Mouse (Mus musculus) stomach, embryonic 14.5 days (tissue): ENCODE measurements around the gene Gm20696. TPM values are rescaled to one million over a fixed set of nuclear protein-coding genes. Genes with fewer than 3 reads are reported as not detected.
A peak's percentile ranks its signal among the peaks of the same experiment; 100 is the strongest.

Source experiments
- ATAC-seq: fragments of 200-750 bp; cut with Nextera tagmentation; 2 replicates; pipeline ENCODE4 v1.8.0; 2017; ENCODE audit warnings: low read depth, moderate TSS enrichment; ENCODE audit not compliant: insufficient number of reproducible peaks, insufficient read depth, low FRiP score
- H3K27ac ChIP-seq: fragments of 300-500 bp; sonication (generic); 2 replicates; pipeline ENCODE4 v1.5.1; 2014; ENCODE audit warnings: mild to moderate bottlenecking, low read length, moderate library complexity, mixed read lengths
- H3K27me3 ChIP-seq: fragments of 300-500 bp; sonication (generic); 2 replicates; pipeline ENCODE4 v1.6.1; 2014; ENCODE audit warnings: low read length, control low read depth, mixed read lengths; ENCODE audit not compliant: control insufficient read depth, insufficient read depth
- H3K36me3 ChIP-seq: fragments of 300-500 bp; sonication (generic); 2 replicates; pipeline ENCODE4 v1.6.1; 2014; ENCODE audit warnings: mild to moderate bottlenecking, control low read depth, low read length, moderate library complexity, mixed read lengths; ENCODE audit not compliant: control insufficient read depth, insufficient read depth
- H3K4me1 ChIP-seq: fragments of 300-500 bp; sonication (generic); 2 replicates; pipeline ENCODE4 v1.6.1; 2014; ENCODE audit warnings: low read length, control low read depth, mixed read lengths; ENCODE audit not compliant: control insufficient read depth, insufficient read depth
- H3K4me2 ChIP-seq: fragments of 300-500 bp; sonication (generic); replicated peaks from 2 replicates; pipeline ENCODE4 v1.6.1; 2014; ENCODE audit warnings: low read depth, low read length, control low read depth
- H3K4me3 ChIP-seq: fragments of 300-500 bp; sonication (generic); 2 replicates; pipeline ENCODE4 v1.5.1; 2014; ENCODE audit warnings: low read depth, low read length, control low read depth
- H3K9ac ChIP-seq: fragments of 300-500 bp; sonication (generic); replicated peaks from 2 replicates; pipeline ENCODE4 v1.6.1; 2014; ENCODE audit warnings: low read depth, mild to moderate bottlenecking, control low read depth, low read length, moderate library complexity, mixed read lengths
- H3K9me3 ChIP-seq: fragments of 300-500 bp; sonication (generic); 2 replicates; pipeline ENCODE4 v1.6.1; 2016; ENCODE audit warnings: low read depth, low read length, control low read depth; ENCODE audit not compliant: control insufficient read depth
- WGBS: fragments of 180-500 bp; shearing (Covaris S2); extraction: QIAGEN DNeasy Blood & Tissue Kit; methylation state at CpG from one replicate; pipeline ENCODE4 v1.1.7; 2014; 5-methylcytosine and 5-hydroxymethylcytosine counted together
- polyA plus RNA-seq: library from polyadenylated mRNA; unstranded; fragments of >200 nt; fragmentation: Nextera tagmentation; extraction: Ambion mirVana; gene quantifications from 2 replicates; pipeline ENCODE4 v1.2.1, GENCODE M21; 2014

Gm20696 gene
- 5.6 and 7.0 TPM in 2 replicates for polyA plus RNA-seq

- Histone ChIP-seq H3K36me3 (no peaks in the 10 kb centered on the region), H3K9me3 (no peaks in the 10 kb centered on the region), H3K27ac (peak within 1 kb of the TSS; percentile 36; the same call in 1 of the 2 replicates), H3K4me1 (peaks cover 5% of the 10 kb centered on the region; the same call in 1 of the 2 replicates), H3K4me3 (peak within 1 kb of the TSS; percentile 85), H3K9ac (peak within 1 kb of the TSS; percentile 54), H3K27me3 (no peaks in the 10 kb centered on the region), H3K4me2 (peak within 1 kb of the TSS; percentile 83)
- peak; percentile 66 for ATAC-seq
- WGBS = under 1% methylated on average over 67 of the region's 75 CpGs
These were observed at the start of gene Gm20696, which contains the start of gene Eif4e3 for GRCm38 (mm10) chr6:99666318-99667171. TSS of gene Gm20696 (minus strand) at chr6:99666797. TSS of gene Eif4e3 (minus strand) at chr6:99666771.

- Histone ChIP-seq H3K36me3 (no peaks in the 10 kb centered on the region), H3K27ac (no peak overlapping the region), H3K27me3 (no peaks in the 10 kb centered on the region), H3K9ac (no peak overlapping the region), H3K4me3 (no peak overlapping the region), H3K4me2 (no peak overlapping the region), H3K9me3 (no peaks in the 10 kb centered on the region), H3K4me1 (no peaks in the 10 kb centered on the region)
- WGBS = 63% methylated on average over 6 of the region's 6 CpGs
- ATAC-seq = no peak
These were observed 49.3 kb upstream of the Gm20696 start for GRCm38 (mm10) chr6:99715913-99716312.

- no peak for ATAC-seq
- Histone ChIP-seq H3K9me3 (no peaks in the 10 kb centered on the region), H3K36me3 (no peaks in the 10 kb centered on the region), H3K4me3 (no peak overlapping the region), H3K9ac (no peak overlapping the region), H3K27ac (no peak overlapping the region), H3K4me1 (no peaks in the 10 kb centered on the region), H3K27me3 (no peaks in the 10 kb centered on the region), H3K4me2 (no peak overlapping the region)
- WGBS = 63% methylated on average over 6 of the region's 6 CpGs
These were observed 48.6 kb upstream of the Gm20696 start for GRCm38 (mm10) chr6:99715191-99715590.

- Histone ChIP-seq H3K27me3 (no peaks in the 10 kb centered on the region), H3K9ac (no peak overlapping the region), H3K36me3 (no peaks in the 10 kb centered on the region), H3K27ac (no peak overlapping the region), H3K9me3 (no peaks in the 10 kb centered on the region), H3K4me1 (no peaks in the 10 kb centered on the region), H3K4me2 (no peak overlapping the region), H3K4me3 (no peak overlapping the region)
- 82% methylated on average over 5 of the region's 5 CpGs for WGBS
- no peak for ATAC-seq
These were observed 46.7 kb upstream of the Gm20696 start for GRCm38 (mm10) chr6:99713256-99713655.

GRCm38 (mm10) chr6:99711576-99712101, 45.0 kb upstream of the Gm20696 start:
- Histone ChIP-seq H3K27ac (no peak overlapping the region), H3K4me1 (no peaks in the 10 kb centered on the region), H3K4me3 (no peak overlapping the region), H3K4me2 (no peak overlapping the region), H3K9ac (no peak overlapping the region), H3K36me3 (no peaks in the 10 kb centered on the region), H3K9me3 (no peaks in the 10 kb centered on the region), H3K27me3 (no peaks in the 10 kb centered on the region)
- no peak for ATAC-seq
- WGBS = 62% methylated on average over 11 of the region's 11 CpGs

GRCm38 (mm10) chr6:99700484-99700883, 33.9 kb upstream of the Gm20696 start:
- Histone ChIP-seq H3K36me3 (no peaks in the 10 kb centered on the region), H3K9ac (no peak overlapping the region), H3K27ac (no peak overlapping the region), H3K4me3 (no peak overlapping the region), H3K4me1 (no peaks in the 10 kb centered on the region; the same call in 1 of the 2 replicates), H3K4me2 (no peak overlapping the region), H3K27me3 (no peaks in the 10 kb centered on the region), H3K9me3 (no peaks in the 10 kb centered on the region)
- no peak for ATAC-seq
- 54% methylated on average over 3 of the region's 3 CpGs for WGBS

GRCm38 (mm10) chr6:99692916-99693841, 26.6 kb upstream of the Gm20696 start:
- Histone ChIP-seq H3K9ac (peak overlapping the region; percentile 68), H3K9me3 (no peaks in the 10 kb centered on the region), H3K27ac (no peak overlapping the region), H3K36me3 (no peaks in the 10 kb centered on the region), H3K27me3 (peaks cover 14% of the 10 kb centered on the region; the same call in 1 of the 2 replicates), H3K4me2 (peak overlapping the region; percentile 92), H3K4me3 (peak overlapping the region; percentile 63), H3K4me1 (peaks cover 9% of the 10 kb centered on the region; the same call in 1 of the 2 replicates)
- 2% methylated on average over 97 of the region's 110 CpGs for WGBS
- ATAC-seq = no peak; the same call in 1 of the 2 replicates
